Mouse (Mus musculus): Measurements from ENCODE around the gene Ppp1r3d. TPM values are rescaled to one million over a fixed set of nuclear protein-coding genes. Genes with fewer than 3 reads are reported as not detected.

The Ppp1r3d gene
- polyA plus RNA-seq, 1 experiment from 2014 or later, result 2.4 TPM

GRCm38 (mm10) chr2:178428676-178429075 lies 14.4 kb upstream of the Ppp1r3d start:
- no peak for ATAC-seq (replicated peaks; ENCODE audit: low FRiP score)
- no peaks in the 10 kb centered on the region for H3K36me3 ChIP-seq
- no peak overlapping the region for H3K9ac ChIP-seq
- H3K4me2 ChIP-seq, result no peak overlapping the region
- H3K4me3 ChIP-seq (replicated peaks), result no peak overlapping the region
- WGBS, result 85% methylated on average over 4 of the region's 4 CpGs
- no peaks in the 10 kb centered on the region for H3K27me3 ChIP-seq
- no peaks in the 10 kb centered on the region for H3K9me3 ChIP-seq (replicated peaks)
- no peak overlapping the region for H3K27ac ChIP-seq
- peaks cover 10% of the 10 kb centered on the region for H3K4me1 ChIP-seq

- Histone ChIP-seq H3K27me3 (no peaks in the 10 kb centered on the region), H3K4me2 (no peak overlapping the region), H3K4me1 (peaks cover 10% of the 10 kb centered on the region), H3K9me3 (replicated peaks) (no peaks in the 10 kb centered on the region), H3K36me3 (no peaks in the 10 kb centered on the region), H3K4me3 (replicated peaks) (no peak overlapping the region), H3K9ac (no peak overlapping the region), H3K27ac (no peak overlapping the region)
- ATAC-seq (replicated peaks; ENCODE audit: low FRiP score), result no peak
- 66% methylated on average over 9 of the region's 9 CpGs for WGBS
These were observed 13.9 kb upstream of the Ppp1r3d start for GRCm38 (mm10) chr2:178428183-178428582.

- H3K4me2 ChIP-seq, result no peak overlapping the region
- H3K27me3 ChIP-seq, result no peaks in the 10 kb centered on the region
- H3K36me3 ChIP-seq, result no peaks in the 10 kb centered on the region
- no peak overlapping the region for H3K27ac ChIP-seq
- 78% methylated on average over 5 of the region's 5 CpGs for WGBS
- no peaks in the 10 kb centered on the region for H3K9me3 ChIP-seq (replicated peaks)
- peaks cover 10% of the 10 kb centered on the region for H3K4me1 ChIP-seq
- H3K9ac ChIP-seq, result no peak overlapping the region
- ATAC-seq (replicated peaks; ENCODE audit: low FRiP score), result no peak
- no peak overlapping the region for H3K4me3 ChIP-seq (replicated peaks)
These were observed 12.9 kb upstream of the Ppp1r3d start for GRCm38 (mm10) chr2:178427181-178427580.

GRCm38 (mm10) chr2:178426229-178426628 lies 12.0 kb upstream of the Ppp1r3d start:
- Histone ChIP-seq H3K4me3 (replicated peaks) (no peak overlapping the region), H3K9ac (no peak overlapping the region), H3K27ac (no peak overlapping the region), H3K9me3 (replicated peaks) (no peaks in the 10 kb centered on the region), H3K4me2 (no peak overlapping the region), H3K27me3 (no peaks in the 10 kb centered on the region), H3K4me1 (0 out of 2 replicates have a peak, but pooled peaks cover 8% of the 10 kb centered on the region), H3K36me3 (no peaks in the 10 kb centered on the region)
- no peak for ATAC-seq (replicated peaks; ENCODE audit: low FRiP score)
- WGBS, result 46% methylated on average over 4 of the region's 4 CpGs

DNA sequence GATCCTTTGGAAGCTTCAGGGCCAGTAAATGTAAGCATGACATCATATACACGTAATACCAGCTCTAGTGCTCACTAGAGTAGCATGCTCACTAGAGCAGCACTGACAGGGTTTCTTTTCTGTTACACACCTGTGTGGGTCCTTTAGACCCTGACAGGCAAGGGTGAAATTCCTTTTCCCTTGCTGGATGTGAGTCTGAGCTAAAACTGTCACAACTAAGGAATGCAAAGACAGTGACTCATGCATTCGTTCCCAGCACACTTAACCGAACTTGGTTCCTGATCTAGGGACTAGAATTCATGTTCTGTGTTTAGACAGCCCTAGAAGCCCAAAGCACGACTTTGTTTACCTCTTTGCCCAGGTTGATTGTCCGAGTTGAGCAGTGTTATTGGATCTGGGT lies 9.0 kb upstream of the Ppp1r3d start:
- Histone ChIP-seq H3K4me1 (0 out of 2 replicates have a peak, but pooled peaks cover 3% of the 10 kb centered on the region), H3K9ac (no peak overlapping the region), H3K4me3 (replicated peaks) (no peak overlapping the region), H3K9me3 (replicated peaks) (no peaks in the 10 kb centered on the region), H3K27ac (no peak overlapping the region), H3K4me2 (no peak overlapping the region), H3K27me3 (no peaks in the 10 kb centered on the region), H3K36me3 (peaks cover 11% of the 10 kb centered on the region)
- WGBS, result 70% methylated on average over 5 of the region's 5 CpGs
- no peak for ATAC-seq (replicated peaks; ENCODE audit: low FRiP score)

- H3K4me3 ChIP-seq (replicated peaks), result no peak overlapping the region
- H3K4me2 ChIP-seq, result no peak overlapping the region
- H3K9me3 ChIP-seq (replicated peaks), result no peaks in the 10 kb centered on the region
- H3K4me1 ChIP-seq, result 0 out of 2 replicates have a peak, but pooled peaks cover 3% of the 10 kb centered on the region
- H3K27me3 ChIP-seq, result no peaks in the 10 kb centered on the region
- H3K27ac ChIP-seq, result 0 out of 2 replicates have a peak overlapping the region, but pooled peaks have one; percentile 37
- H3K36me3 ChIP-seq, result peaks cover 16% of the 10 kb centered on the region
- WGBS, result 25% methylated on average over 3 of the region's 3 CpGs
- no peak overlapping the region for H3K9ac ChIP-seq
- no peak for ATAC-seq (replicated peaks; ENCODE audit: low FRiP score)
These were observed 7.9 kb upstream of the Ppp1r3d start for GRCm38 (mm10) chr2:178422186-178422585.

DNA sequence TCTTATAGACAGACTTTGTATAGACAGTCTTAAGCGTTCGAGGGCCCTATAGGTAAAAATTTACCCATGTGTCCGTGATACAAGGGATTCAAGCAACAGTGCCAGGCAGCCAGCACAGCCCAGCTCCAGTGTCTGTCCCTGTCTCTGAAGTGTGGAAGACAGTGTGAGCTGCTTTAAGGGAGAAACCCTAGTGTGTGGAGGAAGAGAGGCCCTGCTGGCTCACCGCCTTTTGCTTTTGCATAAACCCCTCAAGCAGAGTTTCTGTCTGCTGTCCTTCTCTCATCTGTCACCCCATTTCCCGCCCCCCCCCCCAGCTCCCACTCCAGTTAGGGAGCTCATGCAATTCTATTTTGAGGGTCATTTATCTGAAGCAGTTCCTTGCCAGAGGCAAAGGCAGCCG lies 7.3 kb upstream of the Ppp1r3d start:
- H3K27ac ChIP-seq, result 0 out of 2 replicates have a peak overlapping the region, but pooled peaks have one; percentile 37
- 63% methylated on average over 6 of the region's 6 CpGs for WGBS
- no peak overlapping the region for H3K4me3 ChIP-seq (replicated peaks)
- no peak overlapping the region for H3K9ac ChIP-seq
- ATAC-seq (replicated peaks; ENCODE audit: low FRiP score), result no peak
- no peak overlapping the region for H3K4me2 ChIP-seq
- no peaks in the 10 kb centered on the region for H3K9me3 ChIP-seq (replicated peaks)
- 0 out of 2 replicates have a peak, but pooled peaks cover 3% of the 10 kb centered on the region for H3K4me1 ChIP-seq
- H3K27me3 ChIP-seq, result no peaks in the 10 kb centered on the region
- peaks cover 16% of the 10 kb centered on the region for H3K36me3 ChIP-seq

DNA sequence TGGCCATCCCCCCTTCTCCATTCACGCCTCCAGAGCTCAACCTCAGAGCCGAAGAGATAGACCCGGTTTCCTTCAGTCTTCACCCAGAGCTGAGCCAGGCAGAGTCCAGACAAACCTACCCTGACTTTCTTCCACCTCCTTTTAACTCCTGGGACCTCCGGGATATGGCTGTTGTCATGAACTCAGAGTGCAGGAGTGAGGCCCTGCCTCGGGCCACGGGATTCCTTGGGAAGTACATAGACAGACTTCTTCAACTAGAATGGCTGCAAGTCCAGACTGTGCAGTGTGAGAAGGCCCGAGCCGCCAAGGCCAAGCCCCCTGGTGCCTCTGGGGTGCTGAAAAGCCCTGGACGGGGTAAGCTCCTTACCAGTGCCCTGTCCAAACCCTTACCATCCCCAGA lies 6.3 kb upstream of the Ppp1r3d start:
- H3K4me1 ChIP-seq, result peaks cover 9% of the 10 kb centered on the region
- peaks cover 16% of the 10 kb centered on the region for H3K36me3 ChIP-seq
- 81% methylated on average over 9 of the region's 9 CpGs for WGBS
- no peak overlapping the region for H3K4me3 ChIP-seq (replicated peaks)
- no peak overlapping the region for H3K9ac ChIP-seq
- H3K27me3 ChIP-seq, result no peaks in the 10 kb centered on the region
- no peaks in the 10 kb centered on the region for H3K9me3 ChIP-seq (replicated peaks)
- no peak overlapping the region for H3K27ac ChIP-seq
- no peak overlapping the region for H3K4me2 ChIP-seq
- no peak for ATAC-seq (replicated peaks; ENCODE audit: low FRiP score)

DNA sequence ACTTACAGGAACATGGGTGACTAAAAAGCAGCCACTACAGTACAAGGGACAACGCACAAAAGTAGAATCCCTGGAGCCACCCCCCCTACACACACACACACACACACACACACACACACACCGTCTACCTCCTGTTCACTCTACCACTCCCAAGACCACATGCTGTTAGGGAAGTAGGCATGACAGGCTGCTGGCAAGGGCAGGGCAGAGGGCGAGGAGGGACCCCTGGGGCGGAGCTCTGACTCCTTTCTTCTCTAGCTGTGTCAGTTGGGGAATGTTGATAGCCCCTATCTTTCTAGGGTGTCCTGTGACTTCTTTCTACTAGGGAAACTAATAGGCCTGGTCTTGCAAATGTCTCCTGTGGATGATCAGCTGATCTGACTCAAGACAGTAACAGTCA lies 2.7 kb upstream of the Ppp1r3d start:
- 73% methylated on average over 4 of the region's 4 CpGs for WGBS
- no peaks in the 10 kb centered on the region for H3K9me3 ChIP-seq (replicated peaks)

DNA sequence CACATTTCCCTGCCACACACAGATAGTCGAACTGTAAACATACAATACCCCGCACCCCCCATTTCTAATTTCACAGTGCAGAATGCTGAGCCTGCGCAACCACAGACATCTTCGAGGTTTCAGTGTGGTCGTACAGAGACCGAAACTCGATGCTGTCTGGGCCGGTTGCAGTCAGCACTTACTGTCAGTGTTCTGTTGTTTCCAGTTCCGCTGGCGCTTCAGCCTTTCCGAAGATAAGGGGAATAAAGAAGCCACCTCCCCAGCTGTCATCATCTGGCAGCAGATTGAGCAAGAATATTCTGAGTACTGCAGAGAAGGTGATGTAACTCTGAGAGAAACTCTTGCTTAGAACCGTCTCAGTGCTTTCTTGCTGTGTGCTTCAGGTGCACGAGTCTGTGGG lies 2.2 kb upstream of the Ppp1r3d start:
- Histone ChIP-seq H3K4me2 (no peak overlapping the region), H3K27ac (no peak overlapping the region), H3K27me3 (peaks cover 15% of the 10 kb centered on the region), H3K9ac (no peak overlapping the region), H3K4me1 (peaks cover 36% of the 10 kb centered on the region), H3K4me3 (replicated peaks) (no peak overlapping the region), H3K9me3 (replicated peaks) (no peaks in the 10 kb centered on the region), H3K36me3 (peaks cover 16% of the 10 kb centered on the region)
- no peak for ATAC-seq (replicated peaks; ENCODE audit: low FRiP score)
- 65% methylated on average over 13 of the region's 13 CpGs for WGBS

More for the DNA sequence above, 2.7 kb upstream of the Ppp1r3d start:
- peaks cover 38% of the 10 kb centered on the region for H3K4me1 ChIP-seq
- ATAC-seq (replicated peaks; ENCODE audit: low FRiP score), result no peak
- no peak overlapping the region for H3K9ac ChIP-seq
- H3K4me3 ChIP-seq (replicated peaks), result no peak overlapping the region
- peaks cover 16% of the 10 kb centered on the region for H3K36me3 ChIP-seq
- H3K4me2 ChIP-seq, result no peak overlapping the region
- peaks cover 15% of the 10 kb centered on the region for H3K27me3 ChIP-seq
- H3K27ac ChIP-seq, result no peak overlapping the region

DNA sequence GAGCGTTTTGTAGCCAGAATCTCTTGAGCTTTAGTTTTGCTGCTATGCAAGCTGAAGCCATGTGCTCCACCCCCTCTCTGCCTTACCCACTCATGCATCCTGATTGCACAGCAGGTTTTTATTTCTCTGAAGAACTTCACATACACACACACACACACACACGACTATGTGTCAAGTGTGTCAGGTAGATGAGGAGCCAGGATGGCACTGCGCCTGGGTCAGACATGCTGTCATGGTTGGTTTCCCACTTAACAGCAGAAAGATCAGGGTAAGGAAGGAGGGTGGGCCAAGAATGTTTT lies 827 bp upstream of the Ppp1r3d start:
- Histone ChIP-seq H3K9ac (no peak overlapping the region), H3K27me3 (peaks cover 15% of the 10 kb centered on the region), H3K36me3 (peaks cover 11% of the 10 kb centered on the region), H3K4me1 (peaks cover 37% of the 10 kb centered on the region), H3K4me3 (replicated peaks) (peak overlapping the region; percentile 76), H3K27ac (no peak overlapping the region), H3K9me3 (replicated peaks) (no peaks in the 10 kb centered on the region), H3K4me2 (peak overlapping the region; percentile 98)
- 14% methylated on average over 3 of the region's 3 CpGs for WGBS
- no peak; the same call in 1 of the 2 replicates for ATAC-seq (replicated peaks; ENCODE audit: low FRiP score)

DNA sequence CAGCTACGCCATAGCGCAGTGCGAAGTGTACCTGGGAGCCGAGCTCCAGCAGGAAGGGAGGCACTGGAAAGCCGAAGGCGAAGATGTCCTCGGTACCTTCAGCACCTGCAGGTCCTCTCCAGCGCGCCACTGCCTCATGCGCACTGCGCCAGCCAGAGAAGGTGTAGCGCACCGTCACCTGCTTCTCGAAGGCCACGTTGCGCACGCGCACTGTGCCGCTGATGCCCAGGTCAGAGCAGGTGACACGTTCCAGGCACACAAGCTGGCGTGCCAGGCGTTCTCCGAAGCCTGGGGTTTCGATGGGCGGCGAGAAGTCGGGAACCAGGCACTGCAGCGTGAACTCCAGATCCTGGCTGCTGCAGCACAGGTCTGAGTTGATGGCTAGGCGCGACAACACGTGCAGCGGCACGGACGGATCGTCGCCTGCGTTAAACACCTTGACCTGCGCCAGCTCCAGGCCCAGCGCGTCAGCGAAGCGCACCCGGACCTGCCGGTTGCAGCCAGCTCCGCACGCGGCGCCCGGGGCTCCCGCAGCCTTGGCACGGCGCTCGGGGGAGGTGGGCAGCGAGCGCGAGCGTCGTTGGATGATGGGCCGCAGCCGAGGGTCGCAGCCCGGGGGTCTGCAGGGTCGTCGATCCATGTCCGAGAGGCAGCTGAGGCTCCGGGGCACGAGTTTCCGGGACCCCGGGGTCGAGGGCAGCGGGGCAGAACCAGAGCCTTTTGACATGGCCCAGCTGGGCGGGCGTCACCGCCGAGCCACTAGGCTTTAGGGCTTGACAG lies 601 bp downstream of the Ppp1r3d start:
- Histone ChIP-seq H3K36me3 (peaks cover 7% of the 10 kb centered on the region), H3K4me3 (replicated peaks) (peak overlapping the region; percentile 76), H3K9ac (peak overlapping the region; percentile 58), H3K27me3 (peaks cover 15% of the 10 kb centered on the region), H3K9me3 (replicated peaks) (no peaks in the 10 kb centered on the region), H3K4me2 (peak overlapping the region; percentile 98), H3K27ac (peak overlapping the region; percentile 70; the same call in 1 of the 2 replicates), H3K4me1 (peaks cover 37% of the 10 kb centered on the region)
- WGBS, result 13% methylated on average over 75 of the region's 75 CpGs
- ATAC-seq (replicated peaks; ENCODE audit: low FRiP score), result peak; percentile 27
